Mouse (Mus musculus) heart, adult 2 months (tissue): ENCODE results near the gene Fam198b.

ENCODE experiments used
- CTCF ChIP-seq: fragments of 200-600 bp; IDR thresholded peaks from 2 replicates; pipeline ENCODE4 v1.8.1; 2022; ENCODE audit warnings: antibody characterized with exemption, mild to moderate bottlenecking, moderate library complexity
- EP300 ChIP-seq: fragments of 200-500 bp; IDR thresholded peaks from 2 replicates; pipeline ENCODE4 v1.6.1; 2011; ENCODE audit warnings: low read depth, low read length, control low read depth; ENCODE audit not compliant: insufficient read depth
- POLR2A ChIP-seq: fragments of 200-500 bp; IDR thresholded peaks from 2 replicates; pipeline ENCODE4 v1.6.1; 2011; ENCODE audit warnings: mild to moderate bottlenecking, low read depth, low read length, control low read depth; ENCODE audit not compliant: insufficient read depth

GRCm38 (mm10) chr3:79864824-79865223 lies 19.5 kb upstream of the Fam198b start:
- TF ChIP-seq CTCF, result no peak
- no peak for TF ChIP-seq POLR2A
- TF ChIP-seq EP300, result no peak
